Mouse (Mus musculus): ENCODE results near the gene Ncor1. TPM values are rescaled to one million over a fixed set of nuclear protein-coding genes. Genes with fewer than 3 reads are reported as not detected.
"Not testable (repeated sequence)": the region's sequence is repeated elsewhere in the genome, so short reads cannot be mapped to it uniquely, and the experiment has no call there.

Gene Ncor1
- total RNA-seq, 2 experiments from 2014 or later = 260 to 273 TPM

DNA sequence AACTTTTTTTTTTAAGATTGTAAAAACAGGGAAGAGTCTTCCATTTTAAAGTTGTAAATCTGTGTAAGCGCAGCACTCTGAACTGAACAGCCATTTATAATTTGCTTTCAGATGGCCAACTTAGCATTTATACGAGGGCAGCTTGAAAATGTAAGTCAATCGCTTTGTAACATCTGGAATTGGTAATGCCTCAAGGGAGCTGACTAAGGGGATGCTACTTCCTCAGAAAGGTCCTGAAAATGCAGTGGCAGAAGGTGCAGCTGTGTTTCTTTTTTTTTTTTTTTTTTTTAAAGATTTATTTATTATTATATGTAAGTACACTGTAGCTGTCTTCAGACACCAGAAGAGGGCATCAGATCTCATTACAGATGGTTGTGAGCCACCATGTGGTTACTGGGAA lies 174.3 kb downstream of the Ncor1 start:
- intact Hi-C loops (cut with DNase I) = loop anchor here (5.0 kb wide), 1 partner anchor 337 kb away; no protein-coding TSS in a partner anchor
- not testable (repeated sequence) for DNase-seq (ENCODE audit: extremely low spot score in 1 of 2, low spot score in 2 of 2)

DNA sequence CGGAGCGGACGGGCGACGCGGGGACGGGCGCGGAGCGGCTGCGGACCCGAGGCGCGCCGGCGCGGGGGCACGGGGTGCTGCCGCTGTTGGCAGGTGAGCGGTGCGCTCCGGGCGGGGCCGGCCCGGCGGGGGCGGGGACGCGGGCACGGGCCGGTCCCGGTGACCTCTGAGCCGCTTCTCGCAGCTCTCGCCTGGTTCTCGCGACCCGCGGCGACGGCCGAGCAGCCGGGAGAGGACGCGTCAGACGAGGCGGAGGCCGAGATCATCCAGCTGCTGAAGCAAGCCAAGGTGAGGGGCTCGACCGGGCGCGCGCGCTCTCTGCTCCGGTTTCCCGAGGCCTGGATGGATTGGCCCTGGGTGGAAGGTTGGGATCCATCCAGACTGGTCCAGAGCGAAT lies 176.7 kb downstream of the Ncor1 start:
- intact Hi-C loops (cut with DNase I) = loop anchor here (2.0 to 5.0 kb wide), 2 partner anchors 233 to 334 kb away; no protein-coding TSS in a partner anchor
- DNase-seq (ENCODE audit: extremely low spot score in 1 of 2, low spot score in 2 of 2) = peak; percentile 11 to 78

DNA sequence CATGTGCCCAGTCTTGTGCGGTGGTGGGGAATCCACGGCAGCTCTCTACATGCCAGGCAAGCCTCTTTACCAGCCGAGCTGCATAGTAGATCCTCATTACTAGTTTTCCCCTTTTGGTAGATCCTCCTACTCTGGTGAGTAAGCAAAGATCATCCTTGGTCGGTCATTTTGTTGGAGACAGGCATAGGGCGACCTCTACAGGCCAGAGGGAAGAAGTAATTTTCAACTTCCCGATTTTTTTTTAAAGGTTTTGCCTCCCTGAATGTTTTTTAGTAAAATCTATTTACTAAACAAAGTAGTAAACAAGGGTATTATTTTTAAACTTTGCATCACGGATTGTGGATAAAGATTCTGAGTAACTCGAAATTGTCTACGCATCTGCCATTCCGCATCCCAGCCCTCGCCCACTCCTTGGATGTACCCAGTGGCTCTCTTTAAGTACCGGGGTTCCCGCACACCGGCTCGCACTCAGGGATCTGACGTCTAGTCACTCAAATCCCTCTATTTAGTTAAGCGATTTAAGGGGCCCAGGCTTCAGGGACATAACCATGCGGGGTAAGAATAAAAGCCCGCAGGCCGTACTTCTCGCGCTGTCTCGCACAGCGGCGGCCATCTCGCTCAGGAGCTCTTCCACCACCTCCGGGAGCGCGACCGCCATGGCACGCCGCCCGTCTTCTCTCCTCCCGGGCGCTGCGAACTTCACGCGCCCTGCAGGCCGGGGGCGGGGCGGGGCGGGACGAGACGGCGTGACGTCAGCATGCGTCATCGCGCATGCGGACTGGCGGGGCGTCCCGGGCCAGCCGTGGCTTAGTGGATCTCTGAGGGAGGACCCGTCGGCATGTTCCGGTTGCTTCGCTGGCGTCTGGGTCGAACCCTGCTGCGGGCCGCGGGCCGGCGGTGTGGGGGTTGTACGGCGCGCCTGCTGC lies 177.4 kb downstream of the Ncor1 start, which contains the start of the genes Zswim7 and Ttc19:
Gene Zswim7 (minus strand): TSS at position 701 of the 926 bp plus-strand sequence.
Gene Ttc19 (plus strand): TSS at position 799 of the 926 bp plus-strand sequence.
- peak; percentile 87 to 96 for DNase-seq (ENCODE audit: extremely low spot score in 1 of 2, low spot score in 2 of 2)
- intact Hi-C loops (cut with DNase I) = loop anchor here (2.0 to 5.0 kb wide), 2 partner anchors 232 to 334 kb away; no protein-coding TSS in a partner anchor

DNA sequence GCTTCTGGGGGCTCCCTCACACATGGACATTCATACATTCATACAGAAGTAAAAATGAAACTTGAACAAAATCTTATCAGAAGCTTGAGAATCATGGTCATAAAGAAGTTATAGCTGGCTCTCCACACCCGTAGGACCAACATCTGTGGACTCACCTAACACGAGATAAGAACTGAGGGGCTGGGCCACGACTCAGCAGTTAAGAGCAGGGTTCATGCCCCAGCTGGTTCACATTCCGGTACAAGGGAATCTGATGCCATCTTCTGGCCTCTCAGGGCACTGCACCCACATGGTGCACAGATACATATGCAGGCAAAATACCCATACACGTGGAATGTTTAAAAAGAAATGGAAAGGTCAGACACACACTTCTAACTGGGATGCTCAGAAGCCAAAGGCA lies 180.3 kb downstream of the Ncor1 start:
- DNase-seq (ENCODE audit: extremely low spot score in 1 of 2, low spot score in 2 of 2) = peak; percentile 59 to 71
- intact Hi-C loops (cut with DNase I) = loop anchor here (2.0 kb wide), 1 partner anchor 149 kb away; no protein-coding TSS in a partner anchor

DNA sequence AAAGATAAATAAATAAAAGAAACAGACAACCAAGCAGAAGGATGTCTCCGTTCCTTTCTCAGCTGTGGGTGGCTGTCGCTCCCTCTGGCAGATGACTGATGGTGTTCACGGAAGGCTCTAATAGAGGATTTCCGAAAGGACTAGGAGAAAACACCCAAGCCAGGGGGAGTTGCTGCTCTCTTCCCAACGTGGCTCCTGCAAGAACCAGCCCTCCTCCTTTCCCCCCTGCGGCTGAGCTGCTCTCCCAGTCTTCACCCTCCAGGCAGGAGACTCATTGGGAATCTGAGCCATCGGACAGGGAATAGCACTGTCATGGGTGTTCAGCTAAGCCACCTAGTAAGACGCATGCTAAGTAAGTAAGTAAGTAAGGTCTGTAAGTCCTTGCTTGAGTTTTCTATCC lies 181.3 kb downstream of the Ncor1 start:
- intact Hi-C loops (cut with DNase I) = no loop called here
- DNase-seq (ENCODE audit: extremely low spot score in 1 of 2, low spot score in 2 of 2) = no peak

DNA sequence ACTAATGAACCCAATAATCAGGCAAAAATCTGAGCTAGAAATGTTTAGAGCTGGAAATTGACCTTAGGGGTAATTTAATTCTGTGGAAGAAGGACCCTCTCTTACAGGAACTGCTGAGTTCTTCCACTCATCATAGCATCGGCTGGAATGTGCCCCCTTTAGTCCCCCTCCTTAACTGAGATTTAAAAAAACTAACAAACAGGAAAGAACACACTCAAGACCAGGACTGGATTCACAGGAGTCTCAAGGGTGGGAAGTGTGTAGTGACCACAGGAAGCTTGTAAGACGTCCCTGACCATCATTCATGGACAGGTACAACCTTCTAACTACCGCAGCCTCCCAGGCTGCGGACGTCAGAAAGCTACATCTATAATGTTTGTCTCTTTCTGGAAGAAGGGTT lies 187.5 kb downstream of the Ncor1 start:
- intact Hi-C loops (cut with DNase I) = no loop called here
- DNase-seq (ENCODE audit: extremely low spot score in 1 of 2, low spot score in 2 of 2) = no peak

DNA sequence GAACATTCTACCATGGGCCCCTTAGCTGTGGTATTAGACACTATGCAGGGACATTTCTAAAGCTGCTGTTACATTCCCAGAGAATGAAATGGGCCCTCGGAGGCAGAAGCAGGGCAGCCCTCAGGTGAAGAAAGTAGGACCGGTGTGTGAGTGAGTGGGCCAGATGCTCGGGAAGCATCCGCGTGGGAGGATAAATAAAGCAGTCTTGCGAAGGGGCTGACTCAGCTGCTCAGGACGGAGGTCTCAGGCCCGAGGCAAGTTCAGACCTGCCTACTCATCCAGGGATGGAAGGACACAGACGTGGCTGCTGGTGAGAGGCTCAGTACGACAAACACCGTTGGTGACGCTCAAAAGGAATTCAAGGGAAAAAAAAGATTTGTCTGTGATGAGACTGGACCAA lies 189.2 kb downstream of the Ncor1 start:
- no peak for DNase-seq (ENCODE audit: extremely low spot score in 1 of 2, low spot score in 2 of 2)

DNA sequence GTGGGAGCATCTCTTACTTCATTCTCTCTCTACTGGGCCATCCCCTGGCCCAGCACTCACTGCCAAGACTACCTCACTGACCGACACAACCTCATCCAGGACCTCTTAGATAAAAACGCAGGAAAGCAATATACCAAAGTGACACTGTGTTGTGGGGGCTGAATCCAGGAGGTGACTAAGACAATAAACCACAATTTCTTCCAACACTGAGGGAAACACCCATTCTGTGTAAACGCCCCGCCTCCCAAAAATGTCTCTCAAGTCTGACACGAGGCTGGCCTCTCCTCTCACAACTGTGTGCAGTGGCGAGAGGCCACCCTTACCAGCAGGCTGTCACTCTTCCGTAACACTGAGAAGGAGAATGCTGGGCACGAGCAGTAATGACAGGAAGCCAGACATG lies 190.0 kb downstream of the Ncor1 start:
- DNase-seq (ENCODE audit: extremely low spot score in 1 of 2, low spot score in 2 of 2) = no peak
- intact Hi-C loops (cut with DNase I) = no loop called here

More for the DNA sequence above, 189.2 kb downstream of the Ncor1 start:
- intact Hi-C loops (cut with DNase I) = no loop called here

DNA sequence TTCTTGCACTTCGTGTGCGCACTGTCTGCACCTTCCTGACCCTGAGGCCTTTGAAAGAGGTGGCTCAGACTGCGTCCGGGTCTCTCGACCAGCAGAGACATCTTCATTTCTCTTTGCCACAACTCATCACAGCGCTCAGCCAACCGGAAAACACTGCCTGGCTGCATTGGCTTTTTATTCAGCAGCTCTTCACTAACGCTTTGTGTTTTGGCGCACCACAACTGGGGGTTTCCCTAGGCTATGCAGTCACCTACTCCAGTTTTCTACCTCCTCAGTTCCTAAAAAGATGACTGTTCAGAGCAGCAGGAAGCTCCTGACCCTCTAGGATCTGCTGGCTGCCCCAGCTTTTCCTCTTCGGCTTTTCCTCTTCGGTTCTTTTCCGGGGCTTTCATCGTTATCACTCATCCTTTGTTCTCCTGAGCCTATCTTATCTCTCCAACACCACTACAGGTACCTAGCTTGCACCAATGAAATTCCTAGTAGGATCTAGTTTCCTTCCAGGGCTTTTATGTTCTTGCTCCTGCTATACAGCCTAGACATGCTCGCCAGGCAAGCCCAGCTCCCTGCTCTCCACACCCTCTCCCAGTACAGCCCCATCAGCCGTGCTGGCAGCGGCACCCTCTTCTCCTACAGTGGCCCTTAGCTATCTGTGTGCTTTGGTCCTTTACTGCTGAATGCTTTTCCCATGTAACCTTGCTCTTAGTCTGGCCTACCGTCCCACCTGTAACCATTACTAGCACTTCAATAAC lies 191.7 kb downstream of the Ncor1 start:
- intact Hi-C loops (cut with DNase I) = no loop called here
- no peak for DNase-seq (ENCODE audit: extremely low spot score in 1 of 2, low spot score in 2 of 2)

Other genes starting within 250 kb of the Ncor1 start
- gene Adora2b, start 209.6 kb downstream of the Ncor1 start, total RNA-seq (2021) = 1 to 10 TPM; 6.6 to 6.7 TPM
- 10 to 100 TPM; 15.7 to 16.8 TPM for gene Zswim7, start 177.2 kb downstream of the Ncor1 start, total RNA-seq (2021)
- gene Ttc19, start 177.1 kb downstream of the Ncor1 start, total RNA-seq (2021) = 10 to 100 TPM; 74.3 to 75.1 TPM
- gene Pigl, start 81 bp downstream of the Ncor1 start, total RNA-seq (2021) = 1 to 10 TPM; 6.5 to 6.8 TPM
- 10 to 100 TPM; 38.0 to 42.0 TPM for gene Cenpv, start 80.7 kb upstream of the Ncor1 start, total RNA-seq (2021)
- 1,000 to 10,000 TPM; 1,760 to 1,780 TPM for gene Ubb, start 92.6 kb upstream of the Ncor1 start, total RNA-seq (2021)
- gene Trpv2, start 115.9 kb upstream of the Ncor1 start, total RNA-seq (2021) = 10 to 100 TPM; 27.8 to 30.0 TPM
- gene Lrrc75a, start 190.0 kb upstream of the Ncor1 start, total RNA-seq (2021) = 10 to 100 TPM; 13.0 to 14.2 TPM
- 10 to 100 TPM; 23.5 to 25.8 TPM for gene Mmgt2, start 190.1 kb upstream of the Ncor1 start, total RNA-seq (2021)

Measured in left cerebral cortex, postnatal 10 days (tissue).